Mouse (Mus musculus): ENCODE results near the gene Fubp3.

DNA sequence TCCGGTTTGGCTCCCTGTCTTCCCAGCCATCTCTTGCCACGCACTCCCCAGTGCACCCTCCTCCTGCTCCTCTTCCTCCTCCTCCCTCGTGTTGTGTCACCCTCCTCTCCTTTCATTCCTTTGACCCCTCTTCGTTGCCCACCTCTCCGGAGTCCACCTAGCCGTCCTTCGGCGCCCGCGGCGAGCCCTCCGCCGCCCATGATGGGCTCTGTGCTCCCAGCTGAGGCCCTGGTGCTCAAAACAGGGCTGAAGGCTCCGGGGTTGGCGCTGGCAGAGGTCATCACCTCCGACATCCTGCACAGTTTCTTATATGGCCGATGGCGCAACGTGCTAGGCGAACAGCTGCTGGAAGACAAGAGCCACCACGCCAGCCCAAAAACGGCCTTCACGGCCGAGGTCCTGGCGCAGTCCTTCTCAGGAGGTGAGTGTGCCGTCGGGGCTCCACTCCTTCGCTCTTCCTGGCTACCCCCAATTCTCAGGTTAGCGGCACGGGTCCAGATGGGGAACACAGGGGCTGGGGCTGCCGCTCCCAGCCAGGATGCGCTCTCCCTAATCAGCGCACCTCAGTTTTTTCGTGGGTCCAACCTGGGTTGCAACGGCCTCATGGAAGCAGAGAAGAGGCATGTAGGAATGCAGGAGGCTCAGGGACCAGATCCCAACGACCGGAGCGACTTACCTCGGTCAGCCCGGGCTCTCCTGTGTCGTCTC, 67.6 kb downstream of the Fubp3 start, which contains the start of gene Prdm12:
- TF ChIP-seq CTCF (IDR thresholded peaks at IDR 0.05; ENCODE audit: extremely low read depth, insufficient read length, insufficient replicate concordance, low read depth, low read length) (no peak), POLR2A (IDR thresholded peaks at IDR 0.05; ENCODE audit: low read depth, low read length) (no peak)

All from small intestine, adult 2 months (tissue).